8 mouse cellular contexts compared by ENCODE assay signal in the genomic region with DNA sequence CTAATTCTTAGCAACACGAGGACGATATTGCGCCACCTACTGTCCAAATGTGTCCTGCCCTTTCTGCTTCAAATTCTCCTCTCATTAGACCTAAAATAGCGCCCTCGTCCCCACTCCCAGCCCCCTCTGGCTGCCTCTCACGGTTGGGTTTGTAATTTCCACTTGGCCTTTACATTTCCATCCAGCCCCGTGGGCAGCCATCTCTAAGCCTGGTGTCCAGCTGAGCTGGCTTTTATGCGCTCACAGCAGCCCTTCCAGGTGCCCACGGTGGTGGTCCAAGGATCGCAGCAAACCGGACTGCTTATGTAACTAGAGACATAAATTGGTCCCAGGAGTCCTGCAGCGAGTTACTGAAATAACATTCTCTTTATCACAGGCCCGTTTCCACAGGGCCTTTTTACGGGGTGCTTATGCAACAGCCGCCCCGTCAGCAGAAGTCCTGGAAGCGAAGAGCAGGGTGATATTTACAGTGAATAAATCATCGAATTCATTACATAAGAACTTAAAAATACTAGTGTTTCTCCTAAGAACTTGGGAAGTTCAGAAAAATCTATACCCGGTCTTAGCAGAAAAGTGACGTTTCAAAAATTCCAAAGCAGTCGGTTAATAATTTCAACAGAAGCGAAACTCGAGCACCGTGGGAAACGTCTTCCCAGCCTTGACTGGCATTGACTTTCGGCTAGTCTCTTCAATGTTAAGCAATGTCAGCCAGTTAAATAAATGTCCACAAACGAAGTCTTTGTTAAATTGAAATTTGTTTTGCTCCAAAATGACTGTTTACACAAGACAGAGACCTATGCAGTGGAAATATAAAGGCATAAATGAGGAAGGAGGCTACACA. TPM values are rescaled to one million over a fixed set of nuclear protein-coding genes. Genes with fewer than 3 reads are reported as not detected.
DNase-seq lines count a peak whose midpoint lies in the region; ATAC-seq and TF ChIP-seq lines count a peak whose summit lies in the region.

No protein-coding gene starts in this region.

- peaks cover 84% of the 10 kb centered on the region for H3K27me3 ChIP-seq in midbrain, embryonic 10.5 days (ENCODE audit: low read depth, poor library complexity, severe bottlenecking)
- H3K27me3 ChIP-seq in midbrain, embryonic 15.5 days (replicated peaks) = peaks cover 11% of the 10 kb centered on the region
- no peaks in the 10 kb centered on the region for H3K27me3 ChIP-seq in hindbrain, postnatal 0 days (ENCODE audit: insufficient read depth, low read length)
- no peaks in the 10 kb centered on the region for H3K27me3 ChIP-seq in liver, adult 2 months (ENCODE audit: control insufficient read depth, insufficient read depth, low read length)

- peak; percentile 75 for TF ChIP-seq CTCF in hindbrain, postnatal 0 days (IDR thresholded peaks at IDR 0.05; ENCODE audit: low read depth)
- peak; percentile 60 for TF ChIP-seq CTCF in liver, adult 2 months (IDR thresholded peaks at IDR 0.05; ENCODE audit: low read depth, low read length)

- TF ChIP-seq POLR2A in liver, adult 2 months (IDR thresholded peaks at IDR 0.05; ENCODE audit: extremely low read depth, insufficient read depth, low read length) = no peak

- H3K4me1 ChIP-seq in midbrain, embryonic 10.5 days = peaks cover 42% of the 10 kb centered on the region
- H3K4me1 ChIP-seq in midbrain, embryonic 15.5 days = peaks cover 28% of the 10 kb centered on the region
- no peaks in the 10 kb centered on the region for H3K4me1 ChIP-seq in hindbrain, postnatal 0 days (ENCODE audit: insufficient read depth, low read length)
- H3K4me1 ChIP-seq in liver, adult 2 months (ENCODE audit: control insufficient read depth, insufficient read depth, low read length) = 0 out of 2 replicates have a peak, but pooled peaks cover 1% of the 10 kb centered on the region

- no peaks in the 10 kb centered on the region for H3K36me3 ChIP-seq in midbrain, embryonic 10.5 days
- no peaks in the 10 kb centered on the region for H3K36me3 ChIP-seq in midbrain, embryonic 15.5 days (replicated peaks)
- no peaks in the 10 kb centered on the region for H3K36me3 ChIP-seq in hindbrain, postnatal 0 days (ENCODE audit: insufficient read depth, low read length)
- no peaks in the 10 kb centered on the region for H3K36me3 ChIP-seq in liver, adult 2 months (ENCODE audit: control insufficient read depth, insufficient read depth, low read length)

- ATAC-seq in midbrain, embryonic 15.5 days (replicated peaks) = no peak
- ATAC-seq in hindbrain, postnatal 0 days = no peak

- 51% methylated on average over 27 of the region's 27 CpGs for WGBS in midbrain, embryonic 10.5 days
- WGBS in midbrain, embryonic 15.5 days = 45% methylated on average over 27 of the region's 27 CpGs
- WGBS in hindbrain, postnatal 0 days = 47% methylated on average over 27 of the region's 27 CpGs
- 26% methylated on average over 27 of the region's 27 CpGs for WGBS in liver, adult 2 months

- H3K4me3 ChIP-seq in midbrain, embryonic 10.5 days = no peak overlapping the region
- H3K4me3 ChIP-seq in midbrain, embryonic 15.5 days = no peak overlapping the region
- H3K4me3 ChIP-seq in hindbrain, postnatal 0 days (ENCODE audit: low read length) = no peak overlapping the region
- peak overlapping the region; percentile 65 for H3K4me3 ChIP-seq in liver, adult 2 months (ENCODE audit: insufficient read depth, low read depth, low read length)

- H3K27ac ChIP-seq in midbrain, embryonic 10.5 days (replicated peaks) = no peak overlapping the region
- no peak overlapping the region for H3K27ac ChIP-seq in midbrain, embryonic 15.5 days
- no peak overlapping the region for H3K27ac ChIP-seq in hindbrain, postnatal 0 days
- peak overlapping the region; percentile 99 for H3K27ac ChIP-seq in liver, adult 2 months (replicated peaks; ENCODE audit: insufficient read depth, low read depth, low read length)

- 0 out of 2 replicates have a peak, but pooled peaks cover 4% of the 10 kb centered on the region for H3K9me3 ChIP-seq in midbrain, embryonic 10.5 days (replicated peaks)
- H3K9me3 ChIP-seq in midbrain, embryonic 15.5 days = no peaks in the 10 kb centered on the region
- no peaks in the 10 kb centered on the region for H3K9me3 ChIP-seq in hindbrain, postnatal 0 days (ENCODE audit: low read length)

- H3K4me2 ChIP-seq in midbrain, embryonic 15.5 days = no peak overlapping the region
- H3K4me2 ChIP-seq in hindbrain, postnatal 0 days (ENCODE audit: low read depth, low read length) = no peak overlapping the region

- no peaks in the 10 kb centered on the region for H3K79me2 ChIP-seq in liver, adult 2 months (ENCODE audit: control insufficient read depth, insufficient read depth, low read length)

- no peak overlapping the region for H3K9ac ChIP-seq in midbrain, embryonic 15.5 days
- no peak overlapping the region for H3K9ac ChIP-seq in hindbrain, postnatal 0 days (replicated peaks; ENCODE audit: low read length)
- peak overlapping the region; percentile 88 for H3K9ac ChIP-seq in liver, adult 2 months (ENCODE audit: low read depth, low read length)

- peak; percentile 45 for DNase-seq in midbrain, embryonic 10.5 days (ENCODE audit: low spot score)
- DNase-seq in ZHBTc4 (ENCODE audit: low read depth, low spot score) = peak; percentile 87
- peak; percentile 72 for DNase-seq in embryo, embryonic 11 days
- DNase-seq in hindbrain, postnatal 0 days (ENCODE audit: low spot score) = peak; percentile 75
- peak; percentile 70 for DNase-seq in liver, adult 2 months (ENCODE audit: extremely low read depth, low read depth, low spot score)
- DNase-seq in right cerebral cortex, adult 2 months (ENCODE audit: low spot score in 2 of 2) = peak; percentile 53
- DNase-seq in Muller cell, postnatal 12 days (ENCODE audit: inconsistent ontology term) = no peak

RNA-seq across cellular contexts. Expression of a gene that starts 57.3 kb away (rescaled TPM):
- 222 and 239 TPM in 2 replicates for polyA plus RNA-seq in midbrain, embryonic 10.5 days (2016; fragmentation: Nextera tagmentation; extraction: Ambion mirVana)
- 148 and 154 TPM in 2 replicates for polyA plus RNA-seq in midbrain, embryonic 15.5 days (2015; fragmentation: Nextera tagmentation; extraction: Ambion mirVana)
- 100.0 and 127 TPM in 2 replicates for total RNA-seq in hindbrain, postnatal 0 days (2014; rRNA removed)
- polyA plus RNA-seq in hindbrain, postnatal 0 days (2015; fragmentation: Nextera tagmentation; extraction: Ambion mirVana) = 82.0 and 83.2 TPM in 2 replicates
- 32.8 and 33.1 TPM in 2 replicates for total RNA-seq in liver, adult 2 months (2014; rRNA removed)
- polyA plus RNA-seq in liver, adult 2 months (2012; rRNA removed) = 17.0 and 23.7 TPM in 2 replicates
